Mouse (Mus musculus) forebrain, embryonic 14.5 days (tissue): ENCODE measurements around the gene Nfix. TPM values are rescaled to one million over a fixed set of nuclear protein-coding genes. Genes with fewer than 3 reads are reported as not detected.

Experiments
- ATAC-seq: fragments of 200-750 bp; cut with Nextera tagmentation; 2 replicates; pipeline ENCODE4 v1.8.0; 2017; ENCODE audit warnings: mild to moderate bottlenecking, moderate library complexity
- DNase-seq: peaks from one replicate; pipeline ENCODE4 v3.0.0-alpha.2; 2015; ENCODE audit warnings: low spot score
- H3K27ac ChIP-seq: fragments of 300-500 bp; sonication (generic); 2 replicates; pipeline ENCODE4 v1.5.1; 2014; ENCODE audit warnings: low read depth, mild to moderate bottlenecking, control low read depth, low read length, moderate library complexity
- H3K27me3 ChIP-seq: fragments of 300-500 bp; sonication (generic); replicated peaks from 2 replicates; pipeline ENCODE4 v1.6.1; 2014; ENCODE audit warnings: low read length, control low read depth, mixed read lengths; ENCODE audit not compliant: control insufficient read depth, insufficient read depth
- H3K36me3 ChIP-seq: fragments of 300-500 bp; sonication (generic); 2 replicates; pipeline ENCODE4 v1.6.1; 2014; ENCODE audit warnings: low read length, control low read depth; ENCODE audit not compliant: control insufficient read depth, insufficient read depth
- H3K4me1 ChIP-seq: fragments of 300-500 bp; sonication (generic); 2 replicates; pipeline ENCODE4 v1.6.1; 2014; ENCODE audit warnings: antibody characterized with exemption, low read length, control low read depth; ENCODE audit not compliant: control insufficient read depth, insufficient read depth
- H3K4me2 ChIP-seq: fragments of 300-500 bp; sonication (generic); 2 replicates; pipeline ENCODE4 v1.6.1; 2014; ENCODE audit warnings: mild to moderate bottlenecking, control low read depth, low read length
- H3K4me3 ChIP-seq: fragments of 300-500 bp; sonication (generic); 2 replicates; pipeline ENCODE4 v1.5.1; 2014; ENCODE audit warnings: low read depth, low read length, control low read depth
- H3K9ac ChIP-seq: fragments of 300-500 bp; sonication (generic); 2 replicates; pipeline ENCODE4 v1.6.1; 2014; ENCODE audit warnings: mild to moderate bottlenecking, low read length, control low read depth, moderate library complexity
- H3K9me3 ChIP-seq: fragments of 300-500 bp; sonication (generic); replicated peaks from 2 replicates; pipeline ENCODE4 v1.6.1; 2016; ENCODE audit warnings: low read length, control low read depth, mixed read lengths; ENCODE audit not compliant: control insufficient read depth
- WGBS: fragments of 180-500 bp; shearing (Covaris S2); extraction: QIAGEN DNeasy Blood & Tissue Kit; methylation state at CpG from one replicate; pipeline ENCODE4 v1.1.7; 2014; 5-methylcytosine and 5-hydroxymethylcytosine counted together
- polyA plus RNA-seq: library from polyadenylated mRNA; unstranded; fragments of >200 nt; fragmentation: Nextera tagmentation; extraction: Ambion mirVana; gene quantifications from 2 replicates; pipeline ENCODE4 v1.2.1, GENCODE M21; 2014

The Nfix gene
- polyA plus RNA-seq, 1 experiment from 2014 or later = 237 TPM

GRCm38 (mm10) chr8:84709931-84710330, 90.2 kb downstream of the Nfix start:
- H3K4me1 ChIP-seq = peaks cover 58% of the 10 kb centered on the region
- peak overlapping the region; percentile 96 for H3K27ac ChIP-seq
- H3K4me3 ChIP-seq = no peak overlapping the region
- peaks cover 30% of the 10 kb centered on the region; the same call in 1 of the 2 replicates for H3K36me3 ChIP-seq
- H3K9ac ChIP-seq = peak overlapping the region; percentile 37; the same call in 1 of the 2 replicates
- H3K9me3 ChIP-seq = no peaks in the 10 kb centered on the region
- ATAC-seq (no peak), DNase-seq (no peak)
- H3K27me3 ChIP-seq = peaks cover 16% of the 10 kb centered on the region; the same call in 1 of the 2 replicates
- WGBS = 71% methylated on average over 1 of the region's 1 CpGs
- no peak overlapping the region for H3K4me2 ChIP-seq

GRCm38 (mm10) chr8:84708774-84709475, 91.2 kb downstream of the Nfix start:
- H3K27ac ChIP-seq = peak overlapping the region; percentile 96
- no peak overlapping the region for H3K4me3 ChIP-seq
- no peaks in the 10 kb centered on the region for H3K9me3 ChIP-seq
- DNase-seq (peak; percentile 97), ATAC-seq (peak; percentile 75)
- WGBS = 2% methylated on average over 12 of the region's 12 CpGs
- H3K27me3 ChIP-seq = peaks cover 22% of the 10 kb centered on the region
- no peak overlapping the region for H3K4me2 ChIP-seq
- peak overlapping the region; percentile 75; the same call in 1 of the 2 replicates for H3K9ac ChIP-seq
- H3K4me1 ChIP-seq = peaks cover 53% of the 10 kb centered on the region
- peaks cover 27% of the 10 kb centered on the region for H3K36me3 ChIP-seq

GRCm38 (mm10) chr8:84708071-84708541, 92.0 kb downstream of the Nfix start:
- no peak for DNase-seq
- Histone ChIP-seq H3K9ac (peak overlapping the region; percentile 75), H3K27me3 (peaks cover 27% of the 10 kb centered on the region)

GRCm38 (mm10) chr8:84707267-84707883, 92.8 kb downstream of the Nfix start:
- DNase-seq = no peak

More at GRCm38 (mm10) chr8:84708071-84708541, 92.0 kb downstream of the Nfix start:
- ATAC-seq = no peak
- H3K9me3 ChIP-seq = no peaks in the 10 kb centered on the region
- peak overlapping the region; percentile 96 for H3K27ac ChIP-seq
- 10% methylated on average over 15 of the region's 15 CpGs for WGBS
- peak overlapping the region; percentile 52 for H3K4me2 ChIP-seq
- H3K36me3 ChIP-seq = peaks cover 22% of the 10 kb centered on the region
- H3K4me1 ChIP-seq = peaks cover 47% of the 10 kb centered on the region
- H3K4me3 ChIP-seq = peak overlapping the region; percentile 19

GRCm38 (mm10) chr8:84706610-84707266, 93.4 kb downstream of the Nfix start:
- Histone ChIP-seq H3K9ac (peak overlapping the region; percentile 75), H3K27me3 (peaks cover 40% of the 10 kb centered on the region), H3K36me3 (peaks cover 25% of the 10 kb centered on the region), H3K4me3 (peak overlapping the region; percentile 19), H3K4me2 (peak overlapping the region; percentile 52), H3K9me3 (no peaks in the 10 kb centered on the region), H3K27ac (peak overlapping the region; percentile 96), H3K4me1 (peaks cover 43% of the 10 kb centered on the region)
- ATAC-seq (no peak), DNase-seq (peak; percentile 36)
- 4% methylated on average over 44 of the region's 45 CpGs for WGBS

More at GRCm38 (mm10) chr8:84707267-84707883, 92.8 kb downstream of the Nfix start:
- H3K36me3 ChIP-seq = peaks cover 25% of the 10 kb centered on the region
- peak overlapping the region; percentile 75 for H3K9ac ChIP-seq
- peaks cover 46% of the 10 kb centered on the region for H3K4me1 ChIP-seq
- ATAC-seq = no peak
- 13% methylated on average over 22 of the region's 22 CpGs for WGBS
- H3K27ac ChIP-seq = peak overlapping the region; percentile 96
- H3K4me2 ChIP-seq = peak overlapping the region; percentile 52
- peak overlapping the region; percentile 19 for H3K4me3 ChIP-seq
- H3K27me3 ChIP-seq = peaks cover 34% of the 10 kb centered on the region
- H3K9me3 ChIP-seq = no peaks in the 10 kb centered on the region

GRCm38 (mm10) chr8:84705960-84706359, 94.2 kb downstream of the Nfix start:
- H3K4me3 ChIP-seq = peak overlapping the region; percentile 27
- H3K27me3 ChIP-seq = peaks cover 44% of the 10 kb centered on the region
- peaks cover 19% of the 10 kb centered on the region for H3K36me3 ChIP-seq
- peaks cover 35% of the 10 kb centered on the region for H3K4me1 ChIP-seq
- DNase-seq = no peak
- H3K9ac ChIP-seq = peak overlapping the region; percentile 75
- no peak for ATAC-seq
- H3K4me2 ChIP-seq = peak overlapping the region; percentile 52
- H3K9me3 ChIP-seq = no peaks in the 10 kb centered on the region
- 4% methylated on average over 12 of the region's 12 CpGs for WGBS
- peak overlapping the region; percentile 96 for H3K27ac ChIP-seq

- Histone ChIP-seq H3K4me3 (peak overlapping the region; percentile 27), H3K36me3 (peaks cover 15% of the 10 kb centered on the region), H3K27me3 (peaks cover 44% of the 10 kb centered on the region), H3K27ac (peak overlapping the region; percentile 90), H3K9me3 (no peaks in the 10 kb centered on the region), H3K9ac (peak overlapping the region; percentile 75), H3K4me2 (peak overlapping the region; percentile 52), H3K4me1 (peaks cover 31% of the 10 kb centered on the region)
- no peak for DNase-seq
- no peak for ATAC-seq
- WGBS = 2% methylated on average over 51 of the region's 61 CpGs
These were observed 95.0 kb downstream of the Nfix start for GRCm38 (mm10) chr8:84704867-84705831.

- peak overlapping the region; percentile 52 for H3K4me2 ChIP-seq
- DNase-seq = peak; percentile 83
- peaks cover 44% of the 10 kb centered on the region for H3K27me3 ChIP-seq
- peak overlapping the region; percentile 90 for H3K27ac ChIP-seq
- peaks cover 23% of the 10 kb centered on the region for H3K4me1 ChIP-seq
- H3K36me3 ChIP-seq = peaks cover 16% of the 10 kb centered on the region
- WGBS = 4% methylated on average over 16 of the region's 16 CpGs
- ATAC-seq = no peak; the same call in 1 of the 2 replicates
- peak overlapping the region; percentile 27; the same call in 1 of the 2 replicates for H3K4me3 ChIP-seq
- H3K9me3 ChIP-seq = no peaks in the 10 kb centered on the region
- peak overlapping the region; percentile 75 for H3K9ac ChIP-seq
These were observed 95.8 kb downstream of the Nfix start for GRCm38 (mm10) chr8:84704356-84704755.
